Mouse (Mus musculus) ZHBTc4 (cell line): ENCODE measurements at regions not wholly inside any gene's neighbourhood (a gene's known extent, or its start where the extent isn't known, plus 50 kb on each side); places are given as distances from the start of the nearest gene placed in this dataset.
A peak's percentile ranks its signal among the peaks of the same experiment; 100 is the strongest.

ENCODE experiments used
- DNase-seq: peaks from one replicate; pipeline ENCODE4 v3.0.0-alpha.2; 2011; ENCODE audit warnings: low read depth, low spot score

DNA sequence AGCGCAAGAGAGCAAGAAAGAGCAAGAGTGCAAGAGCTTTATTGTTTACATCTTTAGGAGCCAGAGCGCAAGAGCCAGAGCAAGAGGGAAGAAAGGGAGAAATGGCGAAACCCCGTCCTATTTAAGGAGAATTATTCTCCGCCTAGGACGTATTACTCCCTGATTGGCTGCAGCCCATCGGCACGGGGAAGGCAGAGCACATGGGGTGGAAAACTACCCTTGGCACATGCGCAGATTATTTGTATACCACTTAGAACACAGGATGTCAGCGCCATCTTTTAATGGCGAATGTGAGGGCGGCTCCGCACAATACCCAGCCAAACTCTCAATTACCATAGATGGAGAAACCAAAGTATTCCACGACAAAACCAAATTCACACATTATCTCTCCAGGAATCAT lies 2464.4 kb upstream of the Pcdh20 start:
- peak; percentile 37 for DNase-seq

DNA sequence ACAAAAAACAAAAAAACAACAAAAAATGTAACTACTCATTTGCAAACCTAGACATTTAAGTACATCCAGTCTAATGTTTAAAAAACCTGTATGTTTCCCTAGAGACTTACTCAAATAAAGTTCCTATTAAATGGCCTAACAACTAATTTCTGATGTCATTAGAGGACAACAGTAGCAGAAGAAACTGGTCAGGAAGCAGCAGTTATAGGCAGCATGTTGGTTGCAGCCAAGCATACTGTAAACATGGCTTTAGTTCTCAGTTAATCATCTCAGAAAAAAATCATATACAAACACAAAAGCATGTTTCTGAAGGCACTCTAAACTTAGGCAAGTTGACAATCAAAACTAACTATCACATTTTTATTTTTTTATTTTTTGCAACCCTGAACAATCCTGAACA lies 2434.1 kb upstream of the Pcdh20 start:
- no peak for DNase-seq

DNA sequence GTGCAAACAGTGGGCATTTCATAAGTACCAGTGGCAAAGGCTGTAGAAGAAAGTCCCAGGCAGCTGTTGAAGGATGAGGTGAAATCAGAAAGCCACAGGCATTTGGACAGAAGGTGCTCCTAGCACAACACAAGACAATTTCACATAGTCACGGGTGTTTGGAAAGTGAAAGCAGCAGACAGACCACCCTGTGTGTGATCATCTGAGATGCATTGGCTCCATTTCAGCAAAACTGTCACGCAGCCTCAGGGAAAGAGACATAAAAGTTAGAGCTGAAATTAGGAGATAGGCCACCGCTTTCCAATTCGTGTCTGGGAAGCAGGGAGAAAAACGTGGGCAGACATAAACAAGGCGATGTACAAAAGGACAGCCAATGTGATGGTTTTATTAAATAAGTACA lies 2418.5 kb upstream of the Pcdh20 start:
- no peak for DNase-seq
